Mouse (Mus musculus): Measurements from ENCODE around the gene Rai1. TPM values are rescaled to one million over a fixed set of nuclear protein-coding genes. Genes with fewer than 3 reads are reported as not detected.

Rai1 gene
- polyA plus RNA-seq, 1 experiment from 2014 or later = 36.0 TPM

DNA sequence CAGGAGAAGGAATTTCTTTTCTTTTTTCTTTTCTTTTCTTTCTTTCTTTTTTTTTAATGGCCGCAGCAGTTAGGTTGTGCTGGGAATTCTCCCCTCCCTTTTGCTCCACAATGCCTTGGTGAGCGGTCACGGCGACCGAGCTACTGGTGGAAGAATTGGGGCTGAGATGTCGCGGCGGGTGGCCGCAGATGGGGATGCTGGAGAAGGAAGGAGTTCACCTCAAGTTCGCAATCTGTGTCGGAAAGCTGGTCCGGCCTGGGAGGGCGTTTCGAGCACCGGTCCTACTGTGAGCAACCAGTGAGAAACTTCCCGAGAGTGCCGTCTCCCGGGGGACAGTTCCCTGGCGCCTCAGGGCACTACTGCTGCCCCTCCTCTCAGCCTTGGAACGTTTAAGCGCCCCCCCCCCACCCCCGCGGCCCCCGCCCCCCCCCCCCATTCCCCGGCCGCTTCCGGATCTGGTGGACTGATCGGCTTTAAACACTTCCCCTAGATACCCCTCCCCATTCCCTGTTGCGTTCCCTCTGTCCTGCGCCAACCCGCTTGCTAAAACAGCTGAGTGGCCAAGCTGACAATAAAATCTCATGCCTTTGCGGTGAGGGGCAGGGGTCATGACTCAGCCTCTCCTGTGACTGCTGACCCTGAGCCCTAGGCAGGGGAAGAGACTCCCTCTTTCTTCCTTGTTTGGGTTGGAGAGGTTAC lies 35.9 kb downstream of the Rai1 start:
- H3K36me3 ChIP-seq (ENCODE audit: control insufficient read depth, insufficient read depth, low read length) = no peaks in the 10 kb centered on the region; the same call in 1 of the 2 replicates
- peak overlapping the region; percentile 88 for H3K27ac ChIP-seq (replicated peaks; ENCODE audit: low read depth, low read length)
- peak overlapping the region; percentile 81 for H3K9ac ChIP-seq (ENCODE audit: low read length)
- peak overlapping the region; percentile 87 for H3K4me2 ChIP-seq (ENCODE audit: low read depth, severe bottlenecking)
- no peak; the same call in 1 of the 2 replicates for ATAC-seq (ENCODE audit: insufficient number of reproducible peaks, low FRiP score, low TSS enrichment, low read depth)
- H3K9me3 ChIP-seq (ENCODE audit: control insufficient read depth, low read length) = no peaks in the 10 kb centered on the region
- peak; percentile 70 for DNase-seq (ENCODE audit: low spot score)
- peaks cover 23% of the 10 kb centered on the region for H3K4me1 ChIP-seq (ENCODE audit: control insufficient read depth, insufficient read depth, low read length)
- WGBS = 2% methylated on average over 25 of the region's 32 CpGs
- peak overlapping the region; percentile 58 for H3K4me3 ChIP-seq (ENCODE audit: low read depth, low read length)
- H3K27me3 ChIP-seq (ENCODE audit: control insufficient read depth, insufficient read depth, low read length) = no peaks in the 10 kb centered on the region

DNA sequence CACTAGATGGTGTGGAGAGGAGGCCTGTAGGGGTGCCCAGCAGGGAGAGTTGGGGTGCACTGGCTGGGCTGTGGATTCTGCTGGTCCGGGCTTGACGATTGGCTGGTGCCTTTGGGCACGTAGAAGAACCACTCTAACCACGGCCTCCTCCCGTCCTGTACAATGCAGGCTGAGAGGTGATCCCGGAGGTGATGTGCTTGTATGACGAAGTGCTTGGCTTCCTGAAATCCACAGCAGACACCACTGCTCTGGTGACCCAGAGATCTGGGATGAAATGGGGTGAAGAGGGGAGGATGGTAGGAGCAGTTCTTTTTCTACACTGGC lies 36.4 kb downstream of the Rai1 start:
- H3K4me1 ChIP-seq (ENCODE audit: control insufficient read depth, insufficient read depth, low read length) = peaks cover 23% of the 10 kb centered on the region
- 0 out of 2 replicates have a peak overlapping the region, but pooled peaks have one; percentile 18 for H3K27ac ChIP-seq (replicated peaks; ENCODE audit: low read depth, low read length)
- no peak; the same call in 1 of the 2 replicates for ATAC-seq (ENCODE audit: insufficient number of reproducible peaks, low FRiP score, low TSS enrichment, low read depth)

DNA sequence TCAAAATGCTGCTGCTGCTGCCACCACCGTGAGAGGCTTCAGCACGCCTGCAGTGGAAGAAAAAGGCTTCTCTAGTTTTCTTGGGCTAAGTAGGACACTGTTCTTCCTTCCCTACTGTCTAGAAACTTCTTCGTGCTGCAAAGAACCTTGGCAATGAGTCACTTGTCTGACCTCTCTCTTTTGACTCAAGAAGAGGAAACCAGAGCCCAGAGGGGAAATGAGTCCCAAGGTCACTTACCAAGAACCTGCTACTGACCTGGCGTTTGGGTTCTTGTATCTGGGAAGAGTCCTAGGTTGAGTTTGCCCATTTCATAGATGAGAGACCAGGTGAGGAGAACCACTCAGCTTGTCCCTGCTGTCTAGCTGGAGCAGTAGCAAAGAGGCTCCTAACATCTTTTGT lies 38.3 kb downstream of the Rai1 start:
- DNase-seq (ENCODE audit: low spot score) = no peak
- no peak overlapping the region for H3K9ac ChIP-seq (ENCODE audit: low read length)
- no peak for ATAC-seq (ENCODE audit: insufficient number of reproducible peaks, low FRiP score, low TSS enrichment, low read depth)
- no peaks in the 10 kb centered on the region for H3K27me3 ChIP-seq (ENCODE audit: control insufficient read depth, insufficient read depth, low read length)
- no peak overlapping the region for H3K4me2 ChIP-seq (ENCODE audit: low read depth, severe bottlenecking)
- H3K9me3 ChIP-seq (ENCODE audit: control insufficient read depth, low read length) = no peaks in the 10 kb centered on the region
- H3K4me3 ChIP-seq (ENCODE audit: low read depth, low read length) = no peak overlapping the region
- WGBS = 89% methylated on average over 4 of the region's 4 CpGs
- peaks cover 2% of the 10 kb centered on the region; the same call in 1 of the 2 replicates for H3K36me3 ChIP-seq (ENCODE audit: control insufficient read depth, insufficient read depth, low read length)
- peaks cover 23% of the 10 kb centered on the region for H3K4me1 ChIP-seq (ENCODE audit: control insufficient read depth, insufficient read depth, low read length)
- H3K27ac ChIP-seq (replicated peaks; ENCODE audit: low read depth, low read length) = no peak overlapping the region

More for the DNA sequence above, 36.4 kb downstream of the Rai1 start:
- Histone ChIP-seq H3K9ac (ENCODE audit: low read length) (peak overlapping the region; percentile 36), H3K27me3 (ENCODE audit: control insufficient read depth, insufficient read depth, low read length) (no peaks in the 10 kb centered on the region), H3K36me3 (ENCODE audit: control insufficient read depth, insufficient read depth, low read length) (peaks cover 2% of the 10 kb centered on the region; the same call in 1 of the 2 replicates), H3K9me3 (ENCODE audit: control insufficient read depth, low read length) (no peaks in the 10 kb centered on the region), H3K4me2 (ENCODE audit: low read depth, severe bottlenecking) (peak overlapping the region; percentile 87), H3K4me3 (ENCODE audit: low read depth, low read length) (peak overlapping the region; percentile 58)
- WGBS = 9% methylated on average over 7 of the region's 7 CpGs
- DNase-seq (ENCODE audit: low spot score) = no peak

DNA sequence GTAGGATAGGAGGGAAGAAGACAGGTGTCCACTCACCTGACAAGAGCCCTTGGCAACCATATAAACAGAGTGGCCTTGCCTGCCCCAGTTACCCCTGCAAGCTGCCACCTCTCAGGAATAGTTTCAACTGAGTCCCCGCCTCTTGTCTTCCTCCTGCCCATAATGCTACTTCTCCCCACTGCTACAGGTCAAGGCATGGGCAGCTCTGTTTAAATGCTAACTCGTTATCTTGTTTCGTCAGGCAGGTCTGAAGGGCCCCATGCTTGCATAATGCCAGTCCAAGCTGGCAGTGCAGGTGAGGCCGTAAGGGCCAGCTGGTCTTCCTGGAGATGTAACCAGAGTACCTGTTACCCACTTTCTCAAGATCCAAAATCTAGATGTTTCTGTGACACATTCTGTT lies 41.4 kb downstream of the Rai1 start:
- H3K4me1 ChIP-seq (ENCODE audit: control insufficient read depth, insufficient read depth, low read length) = peaks cover 13% of the 10 kb centered on the region
- WGBS = 85% methylated on average over 4 of the region's 4 CpGs
- ATAC-seq (ENCODE audit: insufficient number of reproducible peaks, low FRiP score, low TSS enrichment, low read depth) = no peak
- no peak overlapping the region for H3K4me2 ChIP-seq (ENCODE audit: low read depth, severe bottlenecking)
- H3K36me3 ChIP-seq (ENCODE audit: control insufficient read depth, insufficient read depth, low read length) = peaks cover 2% of the 10 kb centered on the region; the same call in 1 of the 2 replicates
- no peaks in the 10 kb centered on the region for H3K27me3 ChIP-seq (ENCODE audit: control insufficient read depth, insufficient read depth, low read length)
- H3K9ac ChIP-seq (ENCODE audit: low read length) = no peak overlapping the region
- H3K4me3 ChIP-seq (ENCODE audit: low read depth, low read length) = no peak overlapping the region
- DNase-seq (ENCODE audit: low spot score) = no peak
- H3K27ac ChIP-seq (replicated peaks; ENCODE audit: low read depth, low read length) = no peak overlapping the region
- no peaks in the 10 kb centered on the region for H3K9me3 ChIP-seq (ENCODE audit: control insufficient read depth, low read length)

DNA sequence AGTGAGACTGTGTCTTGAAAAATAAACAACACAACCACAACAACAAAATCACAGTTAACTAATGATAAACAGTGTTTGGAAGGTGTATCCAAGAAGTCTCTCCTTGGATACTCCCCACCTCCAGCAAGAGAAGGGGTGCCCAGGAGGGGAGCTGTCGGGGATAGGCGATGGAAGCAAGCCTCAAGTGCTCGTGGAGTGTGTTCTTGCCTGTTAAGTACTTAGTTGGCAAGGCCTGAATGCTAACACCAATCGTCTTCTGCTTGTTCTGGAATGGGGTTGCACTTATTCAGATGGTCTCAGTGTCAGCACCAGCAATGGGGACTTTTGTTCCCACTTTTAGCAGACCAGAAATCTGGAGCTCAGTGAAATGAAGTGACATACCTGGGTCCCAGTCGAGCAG lies 43.8 kb downstream of the Rai1 start:
- no peaks in the 10 kb centered on the region for H3K4me1 ChIP-seq (ENCODE audit: control insufficient read depth, insufficient read depth, low read length)
- no peak overlapping the region for H3K27ac ChIP-seq (replicated peaks; ENCODE audit: low read depth, low read length)
- H3K4me3 ChIP-seq (ENCODE audit: low read depth, low read length) = no peak overlapping the region
- DNase-seq (ENCODE audit: low spot score) (no peak), ATAC-seq (ENCODE audit: insufficient number of reproducible peaks, low FRiP score, low TSS enrichment, low read depth) (no peak)
- WGBS = 85% methylated on average over 5 of the region's 5 CpGs
- no peaks in the 10 kb centered on the region for H3K9me3 ChIP-seq (ENCODE audit: control insufficient read depth, low read length)
- no peaks in the 10 kb centered on the region for H3K27me3 ChIP-seq (ENCODE audit: control insufficient read depth, insufficient read depth, low read length)
- no peak overlapping the region for H3K4me2 ChIP-seq (ENCODE audit: low read depth, severe bottlenecking)
- H3K9ac ChIP-seq (ENCODE audit: low read length) = no peak overlapping the region
- H3K36me3 ChIP-seq (ENCODE audit: control insufficient read depth, insufficient read depth, low read length) = peaks cover 4% of the 10 kb centered on the region; the same call in 1 of the 2 replicates

DNA sequence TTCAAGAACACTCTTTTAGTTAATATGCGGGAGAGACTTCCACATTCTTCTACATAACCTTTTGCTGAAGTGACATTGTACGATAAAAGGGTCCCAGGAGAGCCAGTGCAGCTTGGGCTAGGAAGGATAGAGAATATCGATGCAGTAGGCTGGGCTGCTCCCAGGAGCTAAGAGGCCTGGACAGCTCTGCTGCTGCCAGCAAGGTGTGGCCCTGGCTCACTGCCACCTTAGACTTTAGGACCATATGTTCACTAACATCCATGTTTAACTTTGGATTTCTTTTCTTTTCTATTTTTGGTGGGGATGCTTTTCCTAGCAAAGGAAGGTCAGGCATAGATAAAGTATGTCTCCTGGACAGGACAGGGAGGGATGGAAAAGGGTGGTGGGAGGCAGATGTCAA lies 44.3 kb downstream of the Rai1 start:
- no peak overlapping the region for H3K27ac ChIP-seq (replicated peaks; ENCODE audit: low read depth, low read length)
- no peak overlapping the region for H3K9ac ChIP-seq (ENCODE audit: low read length)
- H3K4me2 ChIP-seq (ENCODE audit: low read depth, severe bottlenecking) = no peak overlapping the region
- H3K4me3 ChIP-seq (ENCODE audit: low read depth, low read length) = no peak overlapping the region
- no peaks in the 10 kb centered on the region for H3K27me3 ChIP-seq (ENCODE audit: control insufficient read depth, insufficient read depth, low read length)
- DNase-seq (ENCODE audit: low spot score) (no peak), ATAC-seq (ENCODE audit: insufficient number of reproducible peaks, low FRiP score, low TSS enrichment, low read depth) (no peak)
- no peaks in the 10 kb centered on the region for H3K4me1 ChIP-seq (ENCODE audit: control insufficient read depth, insufficient read depth, low read length)
- H3K36me3 ChIP-seq (ENCODE audit: control insufficient read depth, insufficient read depth, low read length) = peaks cover 4% of the 10 kb centered on the region; the same call in 1 of the 2 replicates
- no peaks in the 10 kb centered on the region for H3K9me3 ChIP-seq (ENCODE audit: control insufficient read depth, low read length)
- 94% methylated on average over 3 of the region's 3 CpGs for WGBS

DNA sequence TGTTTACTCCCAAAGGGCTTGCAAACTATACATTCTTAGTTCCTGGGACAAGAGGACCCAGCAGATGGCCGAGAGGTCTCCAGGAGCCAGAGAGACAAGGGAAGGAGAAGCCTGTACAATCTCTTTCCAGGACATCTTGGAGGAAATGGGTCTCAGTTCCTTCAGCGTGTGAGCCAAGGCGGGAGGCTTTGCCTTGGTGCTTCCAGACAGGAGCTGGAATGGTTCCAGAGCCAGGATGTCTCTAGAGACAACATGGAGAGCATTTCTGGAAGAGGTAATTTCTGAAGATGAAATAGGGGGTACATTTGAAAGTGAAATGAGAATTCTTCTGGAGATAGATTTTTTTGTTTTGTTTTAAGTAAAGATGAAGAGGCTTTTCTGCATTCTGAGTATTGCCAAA lies 45.9 kb downstream of the Rai1 start:
- 91% methylated on average over 3 of the region's 3 CpGs for WGBS
- H3K27me3 ChIP-seq (ENCODE audit: control insufficient read depth, insufficient read depth, low read length) = no peaks in the 10 kb centered on the region
- DNase-seq (ENCODE audit: low spot score) (no peak), ATAC-seq (ENCODE audit: insufficient number of reproducible peaks, low FRiP score, low TSS enrichment, low read depth) (no peak)
- no peak overlapping the region for H3K4me2 ChIP-seq (ENCODE audit: low read depth, severe bottlenecking)
- no peaks in the 10 kb centered on the region for H3K4me1 ChIP-seq (ENCODE audit: control insufficient read depth, insufficient read depth, low read length)
- H3K27ac ChIP-seq (replicated peaks; ENCODE audit: low read depth, low read length) = no peak overlapping the region
- H3K4me3 ChIP-seq (ENCODE audit: low read depth, low read length) = no peak overlapping the region
- no peak overlapping the region for H3K9ac ChIP-seq (ENCODE audit: low read length)
- no peaks in the 10 kb centered on the region for H3K9me3 ChIP-seq (ENCODE audit: control insufficient read depth, low read length)
- peaks cover 7% of the 10 kb centered on the region; the same call in 1 of the 2 replicates for H3K36me3 ChIP-seq (ENCODE audit: control insufficient read depth, insufficient read depth, low read length)

DNA sequence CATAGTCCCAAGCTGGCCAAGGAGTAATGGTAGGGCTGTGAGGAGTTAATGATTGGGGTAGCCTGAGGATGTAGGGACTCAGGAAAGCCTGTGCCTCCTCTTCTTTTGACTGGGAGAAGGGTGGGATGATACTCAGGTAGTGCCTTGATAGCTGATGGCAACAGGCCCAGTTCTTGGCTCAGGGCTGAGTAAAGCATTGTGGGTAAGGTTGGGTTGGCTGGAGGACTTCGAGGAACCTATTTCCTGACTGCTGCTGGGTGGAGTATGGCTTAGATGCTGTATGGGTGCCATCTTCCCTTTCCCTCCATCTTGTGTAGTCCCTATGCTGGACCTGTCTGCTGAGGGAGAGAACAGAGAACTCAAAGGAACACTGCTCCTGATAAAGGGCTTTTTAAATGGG lies 47.5 kb downstream of the Rai1 start:
- Histone ChIP-seq H3K4me1 (ENCODE audit: control insufficient read depth, insufficient read depth, low read length) (no peaks in the 10 kb centered on the region), H3K9me3 (ENCODE audit: control insufficient read depth, low read length) (no peaks in the 10 kb centered on the region), H3K27me3 (ENCODE audit: control insufficient read depth, insufficient read depth, low read length) (no peaks in the 10 kb centered on the region), H3K27ac (replicated peaks; ENCODE audit: low read depth, low read length) (no peak overlapping the region), H3K4me3 (ENCODE audit: low read depth, low read length) (no peak overlapping the region), H3K4me2 (ENCODE audit: low read depth, severe bottlenecking) (no peak overlapping the region), H3K36me3 (ENCODE audit: control insufficient read depth, insufficient read depth, low read length) (peaks cover 5% of the 10 kb centered on the region; the same call in 1 of the 2 replicates), H3K9ac (ENCODE audit: low read length) (no peak overlapping the region)
- DNase-seq (ENCODE audit: low spot score) (no peak), ATAC-seq (ENCODE audit: insufficient number of reproducible peaks, low FRiP score, low TSS enrichment, low read depth) (no peak)
- 77% methylated on average over 1 of the region's 1 CpGs for WGBS

All from limb, embryonic 11.5 days (tissue).